Mouse (Mus musculus): ENCODE results near the gene Cracr2a. TPM values are rescaled to one million over a fixed set of nuclear protein-coding genes. Genes with fewer than 3 reads are reported as not detected.
A peak's percentile ranks its signal among the peaks of the same experiment; 100 is the strongest.

Cracr2a gene
- polyA plus RNA-seq, 1 experiment from 2014 or later: 1.3 TPM

DNA sequence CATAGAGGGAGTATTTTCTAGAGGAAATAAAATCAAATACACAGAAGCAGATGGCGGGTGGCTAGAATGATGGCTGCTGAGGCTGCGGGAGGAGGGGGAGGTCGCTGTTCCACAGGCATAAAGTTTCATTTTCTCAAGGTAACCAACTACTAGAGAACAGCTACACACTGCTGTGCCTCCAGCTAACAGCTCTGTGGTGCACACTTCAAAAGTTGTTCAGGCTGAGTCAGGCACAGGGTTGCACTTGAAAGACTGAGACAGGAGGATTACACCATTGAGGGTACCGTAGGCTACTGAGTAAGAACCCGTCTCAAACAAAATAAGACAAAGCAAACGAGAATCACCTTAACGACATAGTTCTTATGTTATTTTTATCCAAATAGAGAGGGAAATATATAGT lies 24.1 kb upstream of the Cracr2a start:
- Histone ChIP-seq H3K4me1 (peaks cover under 1% of the 10 kb centered on the region; the same call in 1 of the 2 replicates), H3K4me3 (no peak overlapping the region), H3K27me3 (replicated peaks) (peaks cover 26% of the 10 kb centered on the region), H3K9ac (no peak overlapping the region), H3K27ac (replicated peaks) (no peak overlapping the region), H3K9me3 (no peaks in the 10 kb centered on the region), H3K36me3 (no peaks in the 10 kb centered on the region), H3K4me2 (no peak overlapping the region)
- ATAC-seq (ENCODE audit: extremely low read depth, insufficient number of reproducible peaks, low FRiP score, low TSS enrichment): no peak
- WGBS: 78% methylated on average over 7 of the region's 7 CpGs

DNA sequence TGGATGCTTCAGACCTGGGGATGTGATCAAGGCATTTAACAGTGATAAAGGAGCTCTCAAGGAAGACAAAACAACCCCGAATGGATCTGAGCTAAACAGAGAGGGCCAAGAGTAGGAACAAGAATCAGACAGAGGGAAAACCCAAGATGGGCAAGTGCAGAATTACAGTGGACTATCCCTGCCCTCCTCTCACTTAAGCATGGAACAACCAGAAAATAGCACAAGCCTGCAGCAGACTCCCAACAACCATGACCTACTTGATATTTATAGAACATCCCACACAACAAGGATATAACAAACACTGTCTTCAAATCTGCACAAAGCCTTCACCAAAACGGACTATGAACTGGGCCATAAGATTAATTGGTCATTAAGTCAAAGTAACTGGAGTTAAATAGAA lies 23.0 kb upstream of the Cracr2a start:
- no peak for ATAC-seq (ENCODE audit: extremely low read depth, insufficient number of reproducible peaks, low FRiP score, low TSS enrichment)
- 63% methylated on average over 2 of the region's 2 CpGs for WGBS
- H3K9me3 ChIP-seq: no peaks in the 10 kb centered on the region
- H3K4me1 ChIP-seq: no peaks in the 10 kb centered on the region
- no peaks in the 10 kb centered on the region for H3K36me3 ChIP-seq
- H3K4me3 ChIP-seq: no peak overlapping the region
- H3K4me2 ChIP-seq: no peak overlapping the region
- no peak overlapping the region for H3K9ac ChIP-seq
- no peak overlapping the region for H3K27ac ChIP-seq (replicated peaks)
- H3K27me3 ChIP-seq (replicated peaks): peaks cover 36% of the 10 kb centered on the region

DNA sequence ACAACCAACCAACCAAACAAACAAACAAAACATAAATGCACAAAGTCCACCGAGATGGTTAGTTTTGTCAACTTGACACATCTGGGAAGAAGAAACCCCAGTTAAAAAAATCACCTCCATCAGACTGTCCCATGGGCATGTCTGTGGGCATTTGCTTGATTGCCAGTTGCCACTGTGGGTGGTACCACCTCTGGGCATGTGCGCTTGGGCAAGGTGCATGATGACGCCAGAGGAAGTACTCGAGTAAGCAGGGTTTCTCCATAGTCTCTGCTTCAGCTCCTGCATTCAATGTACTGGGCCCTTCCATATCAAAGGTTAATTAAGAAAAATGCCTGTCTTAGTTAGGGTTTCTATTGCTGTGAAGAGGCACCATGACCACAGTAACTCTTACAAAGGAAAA lies 21.9 kb upstream of the Cracr2a start:
- ATAC-seq (ENCODE audit: extremely low read depth, insufficient number of reproducible peaks, low FRiP score, low TSS enrichment): no peak
- no peak overlapping the region for H3K4me3 ChIP-seq
- WGBS: 82% methylated on average over 4 of the region's 4 CpGs

DNA sequence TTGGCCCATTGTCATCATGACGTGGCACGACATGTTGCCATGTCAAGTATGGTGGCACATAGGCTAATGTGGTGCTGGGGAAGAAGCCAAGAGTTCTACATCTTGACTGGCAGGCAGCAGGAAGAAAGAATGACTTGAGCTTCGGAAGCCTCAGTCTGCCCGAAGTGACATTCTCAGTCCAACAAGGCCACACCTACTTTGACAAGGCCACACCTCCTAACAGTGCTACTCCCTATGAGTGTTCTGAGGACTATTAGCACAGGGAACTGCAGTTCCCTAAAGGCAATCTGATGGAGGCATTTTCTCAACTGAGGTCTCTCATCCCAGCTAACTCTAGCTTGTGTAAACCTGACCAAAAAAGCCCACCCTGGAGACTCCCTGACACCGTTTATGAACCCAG lies 21.5 kb upstream of the Cracr2a start:
- H3K4me1 ChIP-seq: no peaks in the 10 kb centered on the region
- H3K27me3 ChIP-seq (replicated peaks): peaks cover 49% of the 10 kb centered on the region
- H3K4me2 ChIP-seq: no peak overlapping the region
- WGBS: 61% methylated on average over 5 of the region's 5 CpGs
- H3K36me3 ChIP-seq: no peaks in the 10 kb centered on the region
- no peak overlapping the region for H3K27ac ChIP-seq (replicated peaks)
- H3K4me3 ChIP-seq: no peak overlapping the region
- no peak for ATAC-seq (ENCODE audit: extremely low read depth, insufficient number of reproducible peaks, low FRiP score, low TSS enrichment)
- no peak overlapping the region for H3K9ac ChIP-seq
- H3K9me3 ChIP-seq: no peaks in the 10 kb centered on the region

More for the DNA sequence above, 21.9 kb upstream of the Cracr2a start:
- Histone ChIP-seq H3K4me2 (no peak overlapping the region), H3K9me3 (no peaks in the 10 kb centered on the region), H3K4me1 (no peaks in the 10 kb centered on the region), H3K36me3 (no peaks in the 10 kb centered on the region), H3K27me3 (replicated peaks) (peaks cover 48% of the 10 kb centered on the region), H3K27ac (replicated peaks) (no peak overlapping the region), H3K9ac (no peak overlapping the region)

DNA sequence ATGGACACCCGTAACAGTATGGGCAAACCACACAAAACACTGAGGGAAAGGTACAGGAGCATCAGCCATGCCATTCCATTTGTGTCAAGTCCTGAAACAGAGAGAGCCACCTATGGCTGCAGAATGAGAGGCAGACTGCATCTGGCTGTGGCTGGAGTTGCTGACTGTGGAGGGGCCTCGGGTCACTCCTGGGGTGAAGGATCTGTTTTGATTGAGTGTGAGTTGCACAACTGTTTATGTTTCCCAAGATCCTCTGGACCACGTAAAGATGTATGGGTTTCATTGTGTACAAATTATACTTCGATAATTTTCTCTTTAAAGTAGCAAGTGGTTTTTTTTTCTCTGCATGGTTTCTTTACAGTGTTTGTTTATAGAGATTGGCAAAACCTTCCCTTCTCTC lies 20.6 kb upstream of the Cracr2a start:
- WGBS: 61% methylated on average over 4 of the region's 4 CpGs
- no peak for ATAC-seq (ENCODE audit: extremely low read depth, insufficient number of reproducible peaks, low FRiP score, low TSS enrichment)
- no peak overlapping the region for H3K4me3 ChIP-seq

DNA sequence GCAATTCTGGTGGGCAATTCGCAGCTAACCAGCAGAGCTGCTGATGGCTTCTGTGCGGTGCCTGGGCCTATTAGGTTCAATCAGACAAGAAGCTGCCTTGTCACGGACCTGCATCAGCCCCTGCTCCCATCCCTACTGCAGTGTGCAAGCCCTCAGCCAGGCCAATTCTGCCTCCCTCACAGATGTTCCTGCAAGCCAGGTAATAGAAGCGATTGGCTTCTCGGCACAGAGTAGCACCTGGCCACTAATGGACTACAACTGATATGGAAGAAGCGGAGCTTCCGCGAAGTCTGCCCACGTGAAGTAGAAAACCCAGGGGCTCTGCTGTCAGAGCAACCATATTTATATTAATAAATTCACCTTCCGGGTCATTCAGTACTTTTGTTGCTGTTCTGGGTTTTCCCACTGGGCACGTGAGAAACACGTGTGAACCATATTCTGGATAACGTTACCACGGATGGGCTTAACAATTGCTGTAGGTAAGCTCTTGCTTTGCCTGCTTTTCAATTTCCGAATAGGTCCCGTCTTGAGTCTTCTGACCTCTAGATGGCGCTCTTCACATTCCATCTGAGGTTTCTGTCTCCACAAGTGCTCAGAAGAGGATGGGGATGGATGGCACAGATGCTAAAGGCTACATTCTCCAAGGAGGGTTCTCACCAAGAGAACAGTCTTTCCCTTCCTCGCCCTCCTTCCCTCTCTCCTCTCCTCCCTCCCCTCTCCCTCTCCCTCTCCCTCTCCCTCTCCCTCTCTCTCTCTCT lies 19.3 kb upstream of the Cracr2a start:
- Histone ChIP-seq H3K4me3 (no peak overlapping the region), H3K27ac (replicated peaks) (no peak overlapping the region), H3K4me1 (peaks cover 4% of the 10 kb centered on the region; the same call in 1 of the 2 replicates), H3K9me3 (no peaks in the 10 kb centered on the region), H3K27me3 (replicated peaks) (peaks cover 53% of the 10 kb centered on the region), H3K9ac (no peak overlapping the region), H3K36me3 (no peaks in the 10 kb centered on the region), H3K4me2 (no peak overlapping the region)
- WGBS: 34% methylated on average over 18 of the region's 18 CpGs
- no peak for ATAC-seq (ENCODE audit: extremely low read depth, insufficient number of reproducible peaks, low FRiP score, low TSS enrichment)

More for the DNA sequence above, 20.6 kb upstream of the Cracr2a start:
- H3K4me1 ChIP-seq: no peaks in the 10 kb centered on the region
- no peak overlapping the region for H3K27ac ChIP-seq (replicated peaks)
- no peak overlapping the region for H3K9ac ChIP-seq
- H3K36me3 ChIP-seq: no peaks in the 10 kb centered on the region
- peaks cover 53% of the 10 kb centered on the region for H3K27me3 ChIP-seq (replicated peaks)
- H3K4me2 ChIP-seq: no peak overlapping the region
- H3K9me3 ChIP-seq: no peaks in the 10 kb centered on the region

DNA sequence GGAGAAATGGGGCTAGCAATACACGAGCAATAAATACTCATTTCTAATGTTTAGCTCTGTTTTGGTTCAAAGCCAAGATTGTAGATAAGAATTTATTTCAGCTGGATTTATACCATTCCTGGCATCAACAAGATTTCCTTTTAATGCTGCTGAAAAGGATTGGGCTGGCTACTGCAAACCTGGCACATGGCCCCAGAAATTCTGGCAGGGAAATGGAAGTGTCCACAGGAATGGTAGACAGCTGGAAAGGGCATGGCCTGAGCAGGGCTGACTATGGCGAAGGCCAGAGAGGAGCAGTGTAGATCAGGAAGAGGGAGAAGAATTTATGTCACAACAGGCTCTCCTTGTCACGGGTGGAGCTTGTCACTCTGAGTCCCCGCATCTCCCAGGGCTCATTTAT lies 14.5 kb upstream of the Cracr2a start:
- Histone ChIP-seq H3K9me3 (no peaks in the 10 kb centered on the region), H3K27ac (replicated peaks) (no peak overlapping the region), H3K9ac (no peak overlapping the region), H3K27me3 (replicated peaks) (peaks cover 32% of the 10 kb centered on the region), H3K4me1 (peaks cover 15% of the 10 kb centered on the region), H3K4me2 (no peak overlapping the region), H3K4me3 (no peak overlapping the region), H3K36me3 (no peaks in the 10 kb centered on the region)
- no peak for ATAC-seq (ENCODE audit: extremely low read depth, insufficient number of reproducible peaks, low FRiP score, low TSS enrichment)
- WGBS: 54% methylated on average over 4 of the region's 4 CpGs

DNA sequence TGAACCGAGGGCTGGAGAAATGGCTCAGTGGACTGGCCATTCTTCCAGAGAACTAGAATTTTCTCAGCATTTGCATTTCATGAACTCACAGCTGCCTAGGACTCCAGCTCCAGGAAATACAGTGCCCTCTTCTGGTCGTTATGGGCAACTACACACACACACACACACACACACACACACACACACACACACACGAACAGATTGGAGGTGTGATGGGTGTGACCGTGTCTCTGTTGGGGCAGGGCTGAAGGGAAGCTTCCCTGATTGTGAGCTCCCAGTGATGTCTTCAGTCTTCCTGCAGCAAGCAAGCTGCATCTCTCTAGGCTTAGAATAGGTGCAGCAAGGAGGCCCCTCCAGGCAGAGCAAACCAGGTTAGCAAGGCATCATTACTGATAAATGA lies 8.2 kb upstream of the Cracr2a start:
- H3K9me3 ChIP-seq: peaks cover 6% of the 10 kb centered on the region
- ATAC-seq (ENCODE audit: extremely low read depth, insufficient number of reproducible peaks, low FRiP score, low TSS enrichment): no peak
- WGBS: 76% methylated on average over 4 of the region's 4 CpGs

DNA sequence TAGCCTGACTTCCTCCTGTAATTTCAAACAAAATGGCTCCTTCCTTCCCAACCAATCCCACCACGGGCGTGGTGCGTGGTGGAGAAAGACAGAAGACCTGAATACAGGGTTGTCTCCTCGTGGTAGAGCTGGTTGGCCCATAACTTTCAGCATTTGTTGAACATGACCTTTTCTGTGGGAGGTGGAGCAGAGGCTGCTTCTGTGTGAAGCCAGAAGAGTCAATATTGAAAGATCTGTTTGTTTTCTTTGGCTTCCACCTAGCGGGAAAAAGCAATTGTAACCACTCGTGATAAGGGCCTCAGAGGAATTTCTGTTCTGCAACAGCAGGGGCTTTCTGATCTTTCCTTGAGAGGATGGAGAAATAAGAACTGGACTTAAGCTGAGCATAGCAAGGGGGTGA lies 5.6 kb upstream of the Cracr2a start:
- no peak for ATAC-seq (ENCODE audit: extremely low read depth, insufficient number of reproducible peaks, low FRiP score, low TSS enrichment)
- WGBS: 46% methylated on average over 6 of the region's 6 CpGs
- Histone ChIP-seq H3K4me2 (no peak overlapping the region), H3K4me1 (peaks cover 10% of the 10 kb centered on the region), H3K36me3 (no peaks in the 10 kb centered on the region), H3K27me3 (replicated peaks) (peaks cover 5% of the 10 kb centered on the region; the same call in 1 of the 2 replicates), H3K9me3 (peaks cover 6% of the 10 kb centered on the region), H3K4me3 (no peak overlapping the region), H3K27ac (replicated peaks) (no peak overlapping the region), H3K9ac (no peak overlapping the region)

More for the DNA sequence above, 8.2 kb upstream of the Cracr2a start:
- Histone ChIP-seq H3K4me3 (no peak overlapping the region), H3K4me2 (no peak overlapping the region), H3K36me3 (no peaks in the 10 kb centered on the region), H3K27me3 (replicated peaks) (0 out of 2 replicates have a peak, but pooled peaks cover 3% of the 10 kb centered on the region), H3K27ac (replicated peaks) (no peak overlapping the region), H3K4me1 (peaks cover 15% of the 10 kb centered on the region), H3K9ac (no peak overlapping the region)

DNA sequence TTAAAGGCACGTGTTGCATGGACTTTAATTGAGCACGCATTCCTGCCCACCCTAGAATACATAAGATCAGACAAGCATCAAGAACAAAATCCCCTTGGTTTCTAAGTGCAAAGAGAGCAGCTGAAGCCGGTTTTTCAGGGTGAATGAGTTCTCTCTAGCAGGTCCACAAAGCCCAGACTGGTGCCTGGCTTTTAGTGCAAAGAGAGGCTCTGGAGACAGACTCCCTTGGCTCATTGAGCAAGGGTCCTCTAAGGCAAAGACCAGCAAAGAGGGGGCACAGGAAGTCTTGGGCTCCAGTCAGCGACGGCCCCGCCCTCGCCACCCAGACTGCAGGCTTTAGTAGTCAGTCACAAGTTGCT lies 287 bp upstream of the Cracr2a start:
- H3K36me3 ChIP-seq: no peaks in the 10 kb centered on the region
- H3K4me1 ChIP-seq: peaks cover 23% of the 10 kb centered on the region
- no peak for ATAC-seq (ENCODE audit: extremely low read depth, insufficient number of reproducible peaks, low FRiP score, low TSS enrichment)
- H3K9ac ChIP-seq: peak overlapping the region; percentile 79
- WGBS: 12% methylated on average over 7 of the region's 7 CpGs
- H3K27me3 ChIP-seq (replicated peaks): peaks cover 3% of the 10 kb centered on the region; the same call in 1 of the 2 replicates
- H3K4me2 ChIP-seq: peak overlapping the region; percentile 92
- H3K9me3 ChIP-seq: no peaks in the 10 kb centered on the region
- peak overlapping the region; percentile 71; the same call in 1 of the 2 replicates for H3K27ac ChIP-seq (replicated peaks)
- H3K4me3 ChIP-seq: peak overlapping the region; percentile 64

DNA sequence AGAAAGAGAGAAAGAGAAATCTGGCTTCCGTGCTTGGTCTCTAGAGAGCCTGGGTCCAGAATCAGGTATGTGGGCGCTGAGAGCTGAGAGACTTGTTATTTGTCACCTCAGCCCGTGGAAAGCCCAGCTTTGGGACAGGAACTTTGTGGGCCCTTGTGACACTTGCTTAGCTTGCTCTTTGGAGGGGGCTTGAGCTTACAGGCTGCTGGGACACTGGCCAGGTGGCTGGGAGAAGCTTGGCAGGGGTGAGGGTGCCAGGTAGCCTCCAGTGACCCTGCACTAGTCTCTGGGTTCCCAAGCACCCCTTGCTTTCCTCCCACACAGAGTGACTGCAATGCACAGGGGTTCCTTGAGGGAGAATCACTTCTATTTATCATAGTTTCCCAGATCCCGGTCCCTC lies 2.4 kb downstream of the Cracr2a start:
- H3K27ac ChIP-seq (replicated peaks): 0 out of 2 replicates have a peak overlapping the region, but pooled peaks have one; percentile 20
- no peaks in the 10 kb centered on the region for H3K36me3 ChIP-seq
- H3K4me2 ChIP-seq: peak overlapping the region; percentile 22; the same call in 1 of the 2 replicates
- H3K9me3 ChIP-seq: no peaks in the 10 kb centered on the region
- H3K27me3 ChIP-seq (replicated peaks): peaks cover 3% of the 10 kb centered on the region; the same call in 1 of the 2 replicates
- no peak overlapping the region for H3K9ac ChIP-seq
- 42% methylated on average over 4 of the region's 4 CpGs for WGBS
- no peak for ATAC-seq (ENCODE audit: extremely low read depth, insufficient number of reproducible peaks, low FRiP score, low TSS enrichment)
- H3K4me1 ChIP-seq: peaks cover 20% of the 10 kb centered on the region
- H3K4me3 ChIP-seq: no peak overlapping the region
